Mouse (Mus musculus) forebrain, postnatal 0 days (tissue): ENCODE data around the gene Kcnab3. TPM values are rescaled to one million over a fixed set of nuclear protein-coding genes. Genes with fewer than 3 reads are reported as not detected.
"Not testable (repeated sequence)": the region's sequence is repeated elsewhere in the genome, so short reads cannot be mapped to it uniquely, and the experiment has no call there.

Experiments
- ATAC-seq: fragments of 200-750 bp; cut with Nextera tagmentation; 2 replicates; pipeline ENCODE4 v1.8.0; 2017; ENCODE audit warnings: mild to moderate bottlenecking, moderate library complexity
- DNase-seq: peaks from one replicate; pipeline ENCODE4 v3.0.0-alpha.2; 2015
- H3K27ac ChIP-seq: fragments of 300-500 bp; sonication (generic); 2 replicates; pipeline ENCODE4 v1.5.1; 2014; ENCODE audit warnings: low read depth, mild to moderate bottlenecking, antibody characterized with exemption, low read length, moderate library complexity, mixed read lengths
- H3K27me3 ChIP-seq: fragments of 300-500 bp; sonication (generic); 2 replicates; pipeline ENCODE4 v1.6.1; 2014; ENCODE audit warnings: mild to moderate bottlenecking, low read length, mixed read lengths; ENCODE audit not compliant: insufficient read depth
- H3K36me3 ChIP-seq: fragments of 300-500 bp; sonication (generic); 2 replicates; pipeline ENCODE4 v1.6.1; 2014; ENCODE audit warnings: mild to moderate bottlenecking, moderate library complexity; ENCODE audit not compliant: insufficient read depth
- H3K4me1 ChIP-seq: fragments of 300-500 bp; sonication (generic); 2 replicates; pipeline ENCODE4 v1.6.1; 2014; ENCODE audit warnings: antibody characterized with exemption; ENCODE audit not compliant: insufficient read depth
- H3K4me2 ChIP-seq: fragments of 300-500 bp; sonication (generic); 2 replicates; pipeline ENCODE4 v1.6.1; 2014; ENCODE audit warnings: low read depth, mild to moderate bottlenecking, moderate library complexity
- H3K4me3 ChIP-seq: fragments of 300-500 bp; sonication (generic); 2 replicates; pipeline ENCODE4 v1.5.1; 2014; ENCODE audit warnings: low read depth, low read length, mixed read lengths
- H3K9ac ChIP-seq: fragments of 300-500 bp; sonication (generic); 2 replicates; pipeline ENCODE4 v1.6.1; 2014; ENCODE audit warnings: mild to moderate bottlenecking
- H3K9me3 ChIP-seq: fragments of 300-500 bp; sonication (generic); 2 replicates; pipeline ENCODE4 v1.6.1; 2016; ENCODE audit warnings: low read length
- CTCF ChIP-seq: sonication (generic); IDR thresholded peaks from 2 replicates; pipeline ENCODE4 v1.5.1; 2016; ENCODE audit warnings: antibody characterized with exemption, control low read depth, low read depth
- WGBS: fragments of 180-500 bp; shearing (Covaris S2); extraction: QIAGEN DNeasy Blood & Tissue Kit; methylation state at CpG from one replicate; pipeline ENCODE4 v1.1.7; 2014; 5-methylcytosine and 5-hydroxymethylcytosine counted together
- polyA plus RNA-seq: library from polyadenylated mRNA; unstranded; fragments of >200 nt; fragmentation: Nextera tagmentation; extraction: Ambion mirVana; gene quantifications from 2 replicates; pipeline ENCODE4 v1.2.1, GENCODE M21; 2015
- total RNA-seq: library from RNA; depleted of rRNA; stranded (reverse); fragments of >200 nt; gene quantifications from 2 replicates; pipeline ENCODE4 v1.2.3, GENCODE M21; 2014

The Kcnab3 gene
- total and polyA plus RNA-seq, 2 experiments from 2014 or later, result 4.2 to 5.5 TPM

DNA sequence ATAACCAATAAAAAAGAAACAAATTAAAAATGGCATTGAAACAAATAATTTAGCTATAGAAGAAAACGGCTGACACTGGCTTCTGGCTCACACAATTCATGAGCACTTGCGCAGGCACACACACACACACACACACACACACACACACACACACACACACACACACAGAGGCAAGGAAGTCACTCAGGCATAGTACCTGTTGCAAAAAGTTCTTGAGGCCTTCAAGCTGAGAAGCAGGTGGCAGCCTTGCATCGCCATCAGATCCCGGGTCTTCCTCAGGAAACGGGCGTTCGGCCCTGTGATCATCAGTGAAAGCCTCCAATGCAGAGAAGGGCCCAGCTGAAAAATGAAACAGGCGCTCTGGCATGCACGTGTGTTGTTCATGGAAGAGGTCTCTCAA, 20.8 kb upstream of the Kcnab3 start:
- TF ChIP-seq CTCF, result no peak
- Histone ChIP-seq H3K36me3 (peaks cover 76% of the 10 kb centered on the region), H3K4me3 (no peak overlapping the region), H3K9me3 (no peaks in the 10 kb centered on the region), H3K27ac (no peak overlapping the region), H3K9ac (no peak overlapping the region), H3K4me2 (no peak overlapping the region), H3K4me1 (no peaks in the 10 kb centered on the region), H3K27me3 (no peaks in the 10 kb centered on the region)
- no peak for ATAC-seq
- 92% methylated on average over 9 of the region's 9 CpGs for WGBS
- no peak for DNase-seq

DNA sequence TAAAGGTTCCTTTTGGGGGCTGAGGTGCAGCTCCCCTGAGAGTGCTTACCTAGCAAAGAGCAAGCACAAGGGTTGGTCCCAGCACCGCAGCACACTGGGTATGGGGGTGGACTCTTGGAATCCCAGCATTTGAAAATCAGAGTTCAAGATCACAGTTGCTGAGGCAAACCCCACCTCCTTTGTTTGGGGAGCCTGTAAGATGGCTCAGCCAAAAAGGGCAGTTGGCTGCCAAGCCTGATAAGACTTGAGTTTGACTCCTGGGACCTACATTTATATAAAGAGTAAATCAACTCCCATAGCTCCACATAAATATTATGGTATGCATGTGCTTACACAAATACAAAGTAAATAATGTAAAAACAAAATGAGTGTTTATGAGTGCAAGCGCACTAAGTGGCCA, 20.0 kb upstream of the Kcnab3 start:
- Histone ChIP-seq H3K4me2 (no peak overlapping the region), H3K36me3 (peaks cover 82% of the 10 kb centered on the region), H3K9me3 (no peaks in the 10 kb centered on the region), H3K27ac (no peak overlapping the region), H3K4me1 (no peaks in the 10 kb centered on the region), H3K9ac (no peak overlapping the region), H3K27me3 (no peaks in the 10 kb centered on the region), H3K4me3 (no peak overlapping the region)
- DNase-seq (no peak), ATAC-seq (no peak)
- WGBS, result 97% methylated on average over 2 of the region's 2 CpGs
- TF ChIP-seq CTCF, result no peak

DNA sequence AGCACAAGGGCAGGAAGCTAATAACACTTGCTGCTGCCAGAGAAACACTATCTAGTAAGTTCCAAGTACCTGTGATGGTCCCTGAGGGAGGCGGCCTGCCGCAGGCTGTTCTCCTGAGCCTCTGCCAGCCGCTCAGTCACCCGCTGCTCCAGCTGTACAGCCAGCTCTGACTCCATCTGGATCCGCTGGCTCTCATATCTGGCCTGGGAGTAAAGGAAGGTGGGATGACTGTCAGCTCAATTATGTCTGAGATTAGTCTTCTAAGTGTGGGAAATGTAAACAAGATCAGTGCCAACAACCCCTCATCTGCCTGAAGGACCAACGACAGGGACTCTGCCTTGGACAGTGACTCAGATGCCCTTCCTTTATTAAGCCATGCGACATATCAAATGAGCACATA, 14.8 kb upstream of the Kcnab3 start:
- H3K27ac ChIP-seq, result no peak overlapping the region
- no peak overlapping the region for H3K4me3 ChIP-seq
- TF ChIP-seq CTCF, result no peak
- H3K36me3 ChIP-seq, result peaks cover 62% of the 10 kb centered on the region
- no peak overlapping the region for H3K9ac ChIP-seq
- no peaks in the 10 kb centered on the region for H3K27me3 ChIP-seq
- no peaks in the 10 kb centered on the region for H3K9me3 ChIP-seq
- no peaks in the 10 kb centered on the region for H3K4me1 ChIP-seq
- no peak for DNase-seq
- WGBS, result 67% methylated on average over 7 of the region's 7 CpGs
- no peak overlapping the region for H3K4me2 ChIP-seq
- no peak for ATAC-seq

DNA sequence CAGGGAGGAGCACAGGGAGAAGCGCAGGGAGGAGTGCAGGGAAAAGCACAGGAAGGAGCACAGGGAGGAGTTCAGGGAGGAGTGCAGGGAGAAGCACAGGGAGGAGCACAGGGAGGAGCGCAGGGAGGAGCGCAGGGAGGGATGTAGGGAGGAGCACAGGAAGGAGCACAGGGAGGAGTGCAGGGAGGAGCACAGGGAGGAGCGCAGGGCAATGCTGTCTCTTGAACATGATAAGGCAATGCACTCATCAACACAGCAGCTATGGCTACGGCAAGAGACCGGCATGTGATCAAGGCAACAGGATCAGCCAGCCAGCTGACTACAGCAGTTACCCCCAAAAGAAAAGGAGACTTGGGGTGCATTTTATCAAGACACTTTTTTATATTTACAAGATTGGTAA, 9.7 kb upstream of the Kcnab3 start:
- Histone ChIP-seq H3K9ac (no peak overlapping the region), H3K4me3 (no peak overlapping the region), H3K27me3 (no peaks in the 10 kb centered on the region), H3K4me2 (no peak overlapping the region), H3K4me1 (no peaks in the 10 kb centered on the region), H3K36me3 (peaks cover 38% of the 10 kb centered on the region), H3K9me3 (no peaks in the 10 kb centered on the region), H3K27ac (no peak overlapping the region)
- WGBS, result 97% methylated on average over 6 of the region's 6 CpGs
- no peak for DNase-seq
- TF ChIP-seq CTCF, result no peak
- no peak for ATAC-seq

DNA sequence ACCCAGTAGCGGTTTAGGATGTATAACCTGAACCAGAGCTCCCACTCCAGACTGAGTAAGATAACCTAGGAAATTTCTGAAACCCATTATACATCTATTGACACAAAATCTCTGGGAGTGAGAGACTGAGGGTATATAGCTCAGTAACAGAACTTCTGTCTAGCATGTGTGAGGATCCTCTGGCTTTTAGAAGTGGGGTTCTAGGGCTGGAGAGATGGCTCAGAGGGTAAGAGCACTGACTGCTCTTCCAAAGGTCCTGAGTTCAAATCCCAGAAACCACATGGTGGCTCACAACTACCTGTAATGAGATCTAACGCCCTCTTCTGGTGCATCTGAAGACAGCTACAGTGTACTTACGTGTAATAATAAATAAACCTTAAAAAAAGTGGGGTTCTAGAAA, 8.1 kb upstream of the Kcnab3 start:
- Histone ChIP-seq H3K4me1 (peaks cover 11% of the 10 kb centered on the region), H3K36me3 (peaks cover 37% of the 10 kb centered on the region)
- H3K4me3 ChIP-seq, DNase-seq, ATAC-seq, H3K4me2 ChIP-seq, H3K9ac ChIP-seq, H3K27me3 ChIP-seq, H3K27ac ChIP-seq, H3K9me3 ChIP-seq: not testable (repeated sequence)
- WGBS, result 85% methylated on average over 3 of the region's 3 CpGs

DNA sequence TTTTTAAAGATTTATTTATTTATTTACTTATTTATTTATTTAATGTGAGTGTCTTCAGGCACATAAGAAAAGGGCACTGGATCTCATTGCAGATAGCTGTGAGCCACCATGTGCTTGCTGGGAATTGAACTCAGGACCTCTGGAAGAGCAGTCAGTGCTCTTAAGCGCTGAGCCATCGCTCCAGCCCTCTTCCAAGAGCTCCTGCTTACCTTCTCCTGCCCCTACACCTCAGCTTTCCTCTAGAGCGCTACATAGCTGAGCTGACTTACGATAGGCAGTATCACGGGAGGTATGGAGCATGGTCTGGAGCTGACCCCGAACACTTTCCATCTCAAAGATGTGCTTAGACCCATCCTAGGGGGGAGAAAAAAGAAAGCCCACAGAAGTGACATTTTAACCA, 4.5 kb upstream of the Kcnab3 start:
- 0 out of 2 replicates have a peak overlapping the region, but pooled peaks have one; percentile 81 for H3K9ac ChIP-seq
- WGBS, result 95% methylated on average over 6 of the region's 6 CpGs
- H3K36me3 ChIP-seq, result peaks cover 24% of the 10 kb centered on the region
- H3K27ac ChIP-seq, result no peak overlapping the region
- DNase-seq (no peak), ATAC-seq (no peak)
- no peak for TF ChIP-seq CTCF
- no peaks in the 10 kb centered on the region for H3K9me3 ChIP-seq
- peak overlapping the region; percentile 79; the same call in 1 of the 2 replicates for H3K4me2 ChIP-seq
- peaks cover 22% of the 10 kb centered on the region for H3K4me1 ChIP-seq
- H3K4me3 ChIP-seq, result no peak overlapping the region
- no peaks in the 10 kb centered on the region for H3K27me3 ChIP-seq

DNA sequence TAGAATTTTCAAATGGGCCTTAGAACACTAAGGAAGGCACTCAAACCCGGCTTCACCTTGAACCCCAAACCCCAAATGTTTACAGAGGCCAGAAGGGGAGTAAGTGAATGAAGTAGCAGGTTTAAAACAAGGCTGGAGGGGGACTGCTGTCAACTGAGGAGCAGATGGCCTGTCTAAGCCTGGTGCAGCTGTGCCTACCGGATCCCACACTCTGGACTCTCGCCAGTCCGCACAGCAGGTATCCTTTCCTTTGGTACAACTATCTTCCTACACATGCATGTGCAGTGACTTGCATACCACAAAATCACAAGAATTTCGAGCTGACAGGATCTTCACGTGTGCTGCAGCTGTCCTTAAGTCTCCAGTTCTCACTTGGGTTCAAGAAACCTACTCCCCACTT, 4.0 kb upstream of the Kcnab3 start:
- no peak for ATAC-seq
- Histone ChIP-seq H3K27ac (no peak overlapping the region), H3K4me1 (peaks cover 22% of the 10 kb centered on the region), H3K9ac (peak overlapping the region; percentile 81; the same call in 1 of the 2 replicates), H3K4me2 (peak overlapping the region; percentile 79), H3K36me3 (peaks cover 24% of the 10 kb centered on the region), H3K9me3 (no peaks in the 10 kb centered on the region), H3K27me3 (no peaks in the 10 kb centered on the region), H3K4me3 (no peak overlapping the region; the same call in 1 of the 2 replicates)
- 52% methylated on average over 6 of the region's 6 CpGs for WGBS
- DNase-seq, result no peak
- TF ChIP-seq CTCF, result no peak
